Mouse (Mus musculus): Measurements from ENCODE around the gene Sp4. TPM values are rescaled to one million over a fixed set of nuclear protein-coding genes. Genes with fewer than 3 reads are reported as not detected.
A peak's percentile ranks its signal among the peaks of the same experiment; 100 is the strongest.

Sp4 gene
- polyA plus RNA-seq, 1 experiment, result not detected

DNA sequence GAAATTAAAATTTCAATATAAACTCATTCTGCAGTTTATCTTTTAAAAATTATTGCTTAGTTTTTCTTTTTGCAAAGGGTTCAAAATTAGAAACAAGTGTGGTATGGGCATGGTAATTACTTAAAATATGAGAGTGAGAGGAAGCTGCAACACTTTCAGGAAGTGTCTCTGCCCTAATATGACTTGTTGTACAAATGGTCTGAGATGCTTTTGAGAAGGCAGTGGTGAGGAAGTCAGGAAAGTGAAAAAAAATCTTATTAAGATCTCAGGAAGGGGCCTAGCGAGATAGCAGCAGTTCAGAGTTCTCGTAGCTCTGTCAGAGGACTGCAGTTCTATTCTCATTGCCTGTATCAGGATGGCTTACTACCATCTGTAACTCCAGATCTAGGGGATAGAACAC lies 89.1 kb downstream of the Sp4 start:
- Histone ChIP-seq H3K4me3 (ENCODE audit: insufficient read depth, low read depth, low read length) (no peak overlapping the region), H3K4me1 (ENCODE audit: control insufficient read depth, insufficient read depth, low read length) (no peaks in the 10 kb centered on the region), H3K27ac (ENCODE audit: insufficient read depth, low read depth, low read length) (no peak overlapping the region)
- TF ChIP-seq POLR2A (IDR thresholded peaks at IDR 0.05; ENCODE audit: insufficient read depth, low read depth, low read length) (no peak), CTCF (IDR thresholded peaks at IDR 0.05; ENCODE audit: insufficient read depth, low read depth, low read length) (no peak)
- WGBS, result 90% methylated on average over 2 of the region's 2 CpGs

DNA sequence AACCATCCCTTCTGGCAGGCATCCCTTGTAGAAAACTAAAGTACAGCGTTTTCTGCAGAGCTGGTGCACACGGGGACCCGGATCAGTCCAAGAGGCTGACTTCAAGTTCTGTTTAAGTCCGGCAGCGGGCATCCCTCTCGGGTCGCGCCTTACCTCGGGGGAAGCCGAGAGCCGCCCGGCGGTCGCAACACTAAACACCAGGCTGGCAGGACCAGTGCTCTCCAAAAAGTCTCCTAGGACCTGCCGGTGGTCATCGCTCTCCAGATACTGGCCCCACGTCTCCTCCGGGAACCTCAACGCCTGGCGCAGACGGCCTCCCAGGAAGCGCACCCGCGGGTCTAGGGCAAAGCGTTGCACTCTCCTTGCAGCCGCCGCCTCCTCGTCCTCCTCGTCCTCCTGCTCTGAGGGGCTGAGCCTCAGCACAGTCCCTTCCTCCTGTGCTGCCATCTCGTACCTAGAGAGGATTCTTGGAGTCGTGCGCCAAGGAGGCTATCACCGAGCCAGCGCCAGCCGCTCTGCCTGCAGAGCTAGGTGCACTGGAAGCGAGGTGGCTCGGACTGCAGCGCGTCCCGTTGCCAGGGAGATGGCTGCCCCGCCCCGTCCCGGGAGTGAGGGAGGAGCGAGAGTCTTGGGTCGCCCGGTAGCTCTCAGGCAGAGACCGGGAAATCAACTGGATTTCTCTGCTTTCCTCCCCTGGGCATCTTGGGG lies 102.7 kb downstream of the Sp4 start, which contains the start of gene Dnah11:
Gene Dnah11 (minus strand): TSS at position 658 of the 708 bp plus-strand sequence.
- WGBS, result under 1% methylated on average over 47 of the region's 47 CpGs
- Histone ChIP-seq H3K27ac (ENCODE audit: insufficient read depth, low read depth, low read length) (no peak within 1 kb of the TSS), H3K4me1 (ENCODE audit: control insufficient read depth, insufficient read depth, low read length) (peaks cover 9% of the 10 kb centered on the region; the same call in 1 of the 2 replicates), H3K4me3 (ENCODE audit: insufficient read depth, low read depth, low read length) (peak within 1 kb of the TSS; percentile 86)
- TF ChIP-seq POLR2A (IDR thresholded peaks at IDR 0.05; ENCODE audit: insufficient read depth, low read depth, low read length) (no peak), CTCF (IDR thresholded peaks at IDR 0.05; ENCODE audit: insufficient read depth, low read depth, low read length) (no peak)

DNA sequence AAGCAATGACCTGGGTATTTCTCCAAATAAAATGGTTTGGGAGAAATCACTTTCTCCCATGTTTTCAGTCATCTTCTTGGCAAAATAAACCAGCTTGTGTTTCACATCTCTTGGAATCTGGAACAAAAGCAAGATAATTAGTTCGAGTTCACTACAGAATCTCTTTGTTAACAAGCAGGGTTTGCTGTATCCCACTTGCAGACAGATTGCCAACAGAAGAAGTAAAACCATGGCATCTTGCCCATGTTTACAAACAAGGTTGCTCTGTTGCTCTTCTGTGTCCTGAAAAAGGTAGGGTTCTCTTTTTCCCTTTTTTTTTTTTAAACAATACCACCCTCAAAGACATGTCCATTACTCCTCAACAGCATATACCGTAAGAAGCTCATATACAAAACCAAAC lies 104.7 kb downstream of the Sp4 start:
- Histone ChIP-seq H3K27ac (ENCODE audit: insufficient read depth, low read depth, low read length) (no peak overlapping the region), H3K4me1 (ENCODE audit: control insufficient read depth, insufficient read depth, low read length) (peaks cover 9% of the 10 kb centered on the region; the same call in 1 of the 2 replicates), H3K4me3 (ENCODE audit: insufficient read depth, low read depth, low read length) (no peak overlapping the region)
- TF ChIP-seq POLR2A (IDR thresholded peaks at IDR 0.05; ENCODE audit: insufficient read depth, low read depth, low read length) (no peak), CTCF (IDR thresholded peaks at IDR 0.05; ENCODE audit: insufficient read depth, low read depth, low read length) (no peak)
- WGBS, result 51% methylated on average over 2 of the region's 2 CpGs

DNA sequence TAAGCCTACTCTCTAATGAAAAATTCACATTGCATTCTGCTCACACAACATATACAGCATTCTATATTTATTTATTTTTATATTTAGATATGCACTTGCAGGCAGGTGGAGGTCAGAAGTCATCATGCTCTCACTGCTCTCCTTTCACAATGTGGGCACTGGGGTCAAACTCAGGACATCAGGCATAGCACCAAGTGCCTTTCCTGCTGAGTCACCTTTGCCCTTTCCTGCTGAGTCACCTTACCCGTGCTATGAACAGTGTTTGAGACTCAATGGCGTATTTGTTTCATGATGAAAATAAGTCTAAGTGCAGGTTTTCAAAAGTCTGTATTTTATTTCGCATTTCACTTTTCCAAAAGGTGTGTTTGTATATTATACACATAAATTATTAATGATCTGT lies 111.7 kb downstream of the Sp4 start:
- TF ChIP-seq POLR2A (IDR thresholded peaks at IDR 0.05; ENCODE audit: insufficient read depth, low read depth, low read length), result no peak
- no peak for TF ChIP-seq CTCF (IDR thresholded peaks at IDR 0.05; ENCODE audit: insufficient read depth, low read depth, low read length)
- Histone ChIP-seq H3K27ac (ENCODE audit: insufficient read depth, low read depth, low read length) (no peak overlapping the region), H3K4me3 (ENCODE audit: insufficient read depth, low read depth, low read length) (no peak overlapping the region), H3K4me1 (ENCODE audit: control insufficient read depth, insufficient read depth, low read length) (peaks cover 6% of the 10 kb centered on the region; the same call in 1 of the 2 replicates)
- WGBS, result 78% methylated on average over 3 of the region's 3 CpGs

DNA sequence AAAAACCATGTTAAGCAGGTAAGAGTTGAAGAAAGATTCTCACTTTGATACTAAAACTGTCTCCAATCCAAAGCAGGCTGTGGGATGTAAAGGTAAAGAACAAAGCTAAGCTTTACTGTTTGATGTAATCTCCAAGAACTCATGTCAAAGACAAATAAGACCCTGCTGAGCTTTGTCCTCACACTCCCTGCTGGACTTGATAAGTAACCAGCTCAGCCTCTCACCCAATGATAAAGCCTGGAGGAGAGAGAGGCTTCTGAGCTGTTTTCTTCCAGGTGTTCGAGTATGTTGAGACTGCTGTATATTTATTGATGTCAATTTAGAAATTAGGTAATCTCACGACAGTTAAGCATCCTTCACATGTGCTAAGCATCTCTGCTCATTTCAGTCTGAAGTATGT lies 113.6 kb downstream of the Sp4 start:
- Histone ChIP-seq H3K4me1 (ENCODE audit: control insufficient read depth, insufficient read depth, low read length) (peaks cover 6% of the 10 kb centered on the region; the same call in 1 of the 2 replicates), H3K27ac (ENCODE audit: insufficient read depth, low read depth, low read length) (no peak overlapping the region), H3K4me3 (ENCODE audit: insufficient read depth, low read depth, low read length) (no peak overlapping the region)
- TF ChIP-seq POLR2A (IDR thresholded peaks at IDR 0.05; ENCODE audit: insufficient read depth, low read depth, low read length) (no peak), CTCF (IDR thresholded peaks at IDR 0.05; ENCODE audit: insufficient read depth, low read depth, low read length) (no peak)
- 73% methylated on average over 2 of the region's 2 CpGs for WGBS

DNA sequence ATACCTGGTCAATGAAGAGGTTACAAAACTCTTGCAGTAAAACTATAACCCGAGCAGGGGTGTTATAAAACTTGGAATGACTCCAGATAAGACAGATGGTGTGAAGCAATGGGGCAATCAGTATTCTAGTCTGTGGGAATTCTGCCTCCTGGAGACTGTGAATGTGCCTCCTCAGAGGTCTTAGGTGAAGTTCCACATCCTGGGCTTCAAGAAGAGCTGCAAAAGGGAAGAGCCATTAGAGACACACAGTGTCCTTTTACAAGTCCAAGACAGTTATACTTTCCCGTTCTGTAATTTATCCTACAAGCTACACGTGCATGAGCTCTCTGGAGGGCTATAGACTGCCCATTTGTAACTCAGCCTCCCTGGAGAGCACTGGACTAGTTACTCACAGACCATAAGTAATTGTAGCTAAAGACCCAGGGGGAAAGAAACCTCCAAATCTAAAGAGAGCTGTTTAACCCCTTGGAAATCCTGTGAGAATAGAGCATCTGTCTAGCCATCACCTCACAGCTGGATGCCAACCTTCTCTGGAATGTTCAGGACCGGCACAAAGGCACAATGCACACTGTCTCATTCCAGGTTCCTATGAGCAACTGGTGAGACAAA lies 114.3 kb downstream of the Sp4 start:
- 44% methylated on average over 4 of the region's 4 CpGs for WGBS
- H3K27ac ChIP-seq (ENCODE audit: insufficient read depth, low read depth, low read length), result no peak overlapping the region
- no peak overlapping the region for H3K4me3 ChIP-seq (ENCODE audit: insufficient read depth, low read depth, low read length)
- H3K4me1 ChIP-seq (ENCODE audit: control insufficient read depth, insufficient read depth, low read length), result peaks cover 6% of the 10 kb centered on the region; the same call in 1 of the 2 replicates
- TF ChIP-seq CTCF (IDR thresholded peaks at IDR 0.05; ENCODE audit: insufficient read depth, low read depth, low read length) (no peak), POLR2A (IDR thresholded peaks at IDR 0.05; ENCODE audit: insufficient read depth, low read depth, low read length) (no peak)

DNA sequence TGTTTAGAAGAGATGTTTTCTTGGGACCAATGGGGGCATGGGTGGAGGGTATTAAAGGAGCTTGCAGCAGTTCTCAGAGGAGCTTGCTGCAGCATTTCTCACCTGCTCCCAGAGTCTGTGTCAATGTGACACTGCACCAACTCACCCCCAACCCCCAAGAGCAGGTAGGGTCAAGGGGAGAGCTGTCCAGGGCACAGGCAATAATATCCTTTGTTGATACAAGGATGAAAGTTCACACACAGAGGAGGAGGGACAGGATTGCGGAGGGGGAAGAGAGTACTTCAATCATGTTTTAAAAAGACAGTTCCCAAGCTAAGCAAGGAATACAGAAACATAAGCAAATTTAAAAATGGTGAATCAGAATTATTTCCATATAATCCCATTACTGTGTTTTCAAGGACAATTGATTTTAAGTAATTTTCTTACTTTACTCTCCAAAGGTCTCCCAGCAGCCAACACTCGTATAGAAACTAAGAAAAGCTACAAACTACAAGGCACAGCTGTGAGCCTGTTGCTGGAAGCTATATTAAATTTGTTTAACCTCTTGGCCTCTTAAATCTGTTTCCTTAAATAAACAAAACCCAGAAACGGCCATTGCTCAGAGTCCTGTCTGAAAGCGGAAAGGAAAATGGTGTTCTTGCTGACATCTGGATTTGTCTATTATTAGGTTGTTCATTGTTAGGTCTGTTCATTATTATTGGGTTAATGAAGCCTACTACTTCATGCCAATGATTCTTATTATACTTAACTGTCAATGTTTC lies 114.9 kb downstream of the Sp4 start:
- TF ChIP-seq POLR2A (IDR thresholded peaks at IDR 0.05; ENCODE audit: insufficient read depth, low read depth, low read length), result no peak
- no peak for TF ChIP-seq CTCF (IDR thresholded peaks at IDR 0.05; ENCODE audit: insufficient read depth, low read depth, low read length)
- H3K4me3 ChIP-seq (ENCODE audit: insufficient read depth, low read depth, low read length), result no peak overlapping the region
- 60% methylated on average over 4 of the region's 4 CpGs for WGBS
- H3K4me1 ChIP-seq (ENCODE audit: control insufficient read depth, insufficient read depth, low read length), result peaks cover 6% of the 10 kb centered on the region; the same call in 1 of the 2 replicates
- H3K27ac ChIP-seq (ENCODE audit: insufficient read depth, low read depth, low read length), result no peak overlapping the region

Other genes with a start within 250 kb of the Sp4 start
- not detected in 2 replicates for gene Dnah11, start 102.4 kb downstream of the Sp4 start, polyA plus RNA-seq (2012; ENCODE audit: insufficient read depth, insufficient read length, low replicate concordance, missing spikeins)

Measured in olfactory bulb, adult 2 months (tissue).